Mouse (Mus musculus) intestine, postnatal 0 days (tissue): ENCODE measurements around the gene Mecom. TPM values are rescaled to one million over a fixed set of nuclear protein-coding genes. Genes with fewer than 3 reads are reported as not detected.
"Not testable (repeated sequence)": the region's sequence is repeated elsewhere in the genome, so short reads cannot be mapped to it uniquely, and the experiment has no call there.

Experiments used
- ATAC-seq: fragments of 200-750 bp; cut with Nextera tagmentation; 2 replicates; pipeline ENCODE4 v1.8.0; 2017; ENCODE audit warnings: mild to moderate bottlenecking, moderate TSS enrichment, moderate library complexity
- H3K27ac ChIP-seq: fragments of 300-500 bp; sonication (generic); 2 replicates; pipeline ENCODE4 v1.5.1; 2014; ENCODE audit warnings: mild to moderate bottlenecking, low read depth, low read length, moderate library complexity
- H3K27me3 ChIP-seq: fragments of 300-500 bp; sonication (generic); replicated peaks from 2 replicates; pipeline ENCODE4 v1.6.1; 2014; ENCODE audit warnings: low read length, mixed read lengths; ENCODE audit not compliant: control insufficient read depth, insufficient read depth
- H3K36me3 ChIP-seq: fragments of 300-500 bp; sonication (generic); 2 replicates; pipeline ENCODE4 v1.6.1; 2014; ENCODE audit warnings: mild to moderate bottlenecking, moderate library complexity; ENCODE audit not compliant: control insufficient read depth, insufficient read depth
- H3K4me1 ChIP-seq: fragments of 300-500 bp; sonication (generic); replicated peaks from 2 replicates; pipeline ENCODE4 v1.6.1; 2014; ENCODE audit warnings: antibody characterized with exemption, low read length, mixed read lengths; ENCODE audit not compliant: control insufficient read depth, insufficient read depth
- H3K4me2 ChIP-seq: fragments of 300-500 bp; sonication (generic); replicated peaks from 2 replicates; pipeline ENCODE4 v1.6.1; 2014; ENCODE audit warnings: low read depth, mild to moderate bottlenecking, moderate library complexity
- H3K4me3 ChIP-seq: fragments of 300-500 bp; sonication (generic); 2 replicates; pipeline ENCODE4 v1.5.1; 2014; ENCODE audit warnings: low read depth, low read length
- H3K9ac ChIP-seq: fragments of 300-500 bp; sonication (generic); 2 replicates; pipeline ENCODE4 v1.6.1; 2014; ENCODE audit warnings: mild to moderate bottlenecking, low read depth, low read length
- H3K9me3 ChIP-seq: fragments of 300-500 bp; sonication (generic); 2 replicates; pipeline ENCODE4 v1.6.1; 2016; ENCODE audit warnings: mixed run types; ENCODE audit not compliant: control insufficient read depth
- CTCF ChIP-seq: sonication (generic); IDR thresholded peaks from 2 replicates; pipeline ENCODE4 v1.5.1; 2016; ENCODE audit warnings: low read depth, mild to moderate bottlenecking, control low read depth, antibody characterized with exemption, moderate library complexity
- WGBS: fragments of 180-500 bp; shearing (Covaris S2); extraction: QIAGEN DNeasy Blood & Tissue Kit; methylation state at CpG from one replicate; pipeline ENCODE4 v1.1.7; 2014; 5-methylcytosine and 5-hydroxymethylcytosine counted together
- polyA plus RNA-seq: library from polyadenylated mRNA; unstranded; fragments of >200 nt; fragmentation: Nextera tagmentation; extraction: Ambion mirVana; gene quantifications from 2 replicates; pipeline ENCODE4 v1.2.1, GENCODE M21; 2015

Gene Mecom
- polyA plus RNA-seq, 1 experiment from 2014 or later = 7.7 TPM

DNA sequence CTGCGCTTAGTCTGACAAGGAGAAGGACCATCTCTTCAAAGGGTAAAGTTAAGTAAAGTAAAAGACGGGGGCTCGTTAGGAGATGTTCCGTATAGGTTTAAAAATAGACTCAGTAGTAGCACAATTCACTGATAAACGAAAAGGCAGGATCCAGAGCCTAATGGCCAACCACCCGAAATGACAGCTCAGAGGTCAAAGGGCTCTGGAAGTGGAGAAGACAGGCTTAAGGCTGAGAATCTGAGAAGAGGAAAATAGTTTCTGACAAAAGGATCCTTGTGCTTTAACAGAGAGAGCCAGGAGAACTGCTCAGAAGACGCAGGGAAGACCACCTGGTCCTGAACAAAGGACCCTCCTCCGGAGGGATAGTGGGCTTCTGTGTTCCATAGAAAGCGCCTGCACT lies 111.7 kb downstream of the Mecom start:
- H3K36me3 ChIP-seq = no peaks in the 10 kb centered on the region
- 67% methylated on average over 9 of the region's 9 CpGs for WGBS
- H3K9me3 ChIP-seq = no peaks in the 10 kb centered on the region
- H3K27me3 ChIP-seq = no peaks in the 10 kb centered on the region
- H3K27ac ChIP-seq = no peak overlapping the region
- no peak overlapping the region for H3K4me2 ChIP-seq
- H3K4me1 ChIP-seq = no peaks in the 10 kb centered on the region
- no peak for TF ChIP-seq CTCF
- no peak for ATAC-seq
- no peak overlapping the region for H3K9ac ChIP-seq
- H3K4me3 ChIP-seq = no peak overlapping the region

DNA sequence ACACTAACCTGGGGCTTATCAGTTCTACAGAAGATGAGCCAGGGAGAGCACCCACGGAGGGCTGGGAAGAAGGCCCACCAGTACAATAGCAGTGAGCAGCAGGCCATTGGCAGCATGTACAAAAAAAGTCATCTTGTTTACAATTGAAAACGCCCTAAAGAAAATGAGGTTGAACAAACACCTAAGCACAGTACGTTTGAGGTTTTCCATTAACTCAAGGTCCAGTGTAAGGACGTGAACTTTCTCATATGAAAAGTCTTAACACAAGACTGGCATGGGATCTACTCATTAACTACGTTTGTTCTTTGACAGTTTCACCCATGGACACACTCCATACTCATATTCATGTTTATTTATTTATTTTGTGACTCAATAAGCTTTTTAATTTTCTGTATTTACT lies 118.9 kb downstream of the Mecom start:
- TF ChIP-seq CTCF = no peak
- 57% methylated on average over 5 of the region's 5 CpGs for WGBS
- ATAC-seq = no peak

DNA sequence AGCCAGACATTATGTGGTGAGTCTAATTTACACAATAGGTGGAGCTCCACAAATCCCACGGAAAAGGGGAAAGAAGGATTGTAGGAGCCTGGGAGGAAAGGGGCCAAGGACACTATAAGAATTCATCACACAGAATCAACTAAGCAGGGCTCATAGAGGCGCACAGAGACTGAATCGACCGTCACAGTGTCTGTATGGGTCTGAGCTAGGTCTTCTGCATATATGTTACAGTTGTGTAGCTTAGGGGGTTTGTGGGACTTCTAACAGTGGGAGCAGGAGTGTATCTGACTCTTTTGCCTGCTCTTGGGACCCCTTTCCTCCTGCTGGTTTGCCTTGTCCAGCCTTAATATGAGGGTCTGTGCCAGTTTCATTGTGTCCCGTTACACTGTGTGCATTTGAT lies 123.8 kb downstream of the Mecom start:
- Histone ChIP-seq H3K4me3 (no peak overlapping the region), H3K36me3 (no peaks in the 10 kb centered on the region), H3K27me3 (no peaks in the 10 kb centered on the region), H3K4me2 (no peak overlapping the region), H3K27ac (no peak overlapping the region), H3K9ac (no peak overlapping the region), H3K4me1 (no peaks in the 10 kb centered on the region), H3K9me3 (no peaks in the 10 kb centered on the region)
- no peak for ATAC-seq
- 85% methylated on average over 5 of the region's 5 CpGs for WGBS
- TF ChIP-seq CTCF = no peak

More for the DNA sequence above, 118.9 kb downstream of the Mecom start:
- H3K9me3 ChIP-seq = no peaks in the 10 kb centered on the region
- H3K4me2 ChIP-seq = no peak overlapping the region
- H3K36me3 ChIP-seq = no peaks in the 10 kb centered on the region
- H3K27me3 ChIP-seq = no peaks in the 10 kb centered on the region
- H3K27ac ChIP-seq = no peak overlapping the region
- H3K9ac ChIP-seq = no peak overlapping the region
- H3K4me1 ChIP-seq = no peaks in the 10 kb centered on the region
- no peak overlapping the region for H3K4me3 ChIP-seq

DNA sequence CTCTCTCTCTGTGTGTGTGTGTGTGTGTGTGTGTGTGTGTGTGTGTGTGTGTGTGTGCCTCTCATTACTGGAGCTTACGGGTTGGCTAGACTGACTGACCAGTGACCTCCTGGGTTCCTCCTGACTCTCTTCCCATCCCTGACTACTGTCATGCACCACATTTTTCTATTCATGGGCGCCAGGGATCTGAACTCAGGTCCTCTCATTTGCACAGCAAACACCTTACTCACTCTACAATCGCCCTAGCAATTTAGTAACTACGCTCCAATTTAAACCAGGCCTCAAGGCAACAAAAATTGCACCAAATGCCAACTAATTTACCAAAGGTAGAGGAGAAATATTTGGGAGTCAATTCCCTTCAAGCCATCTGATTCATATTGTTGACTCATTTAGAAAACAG lies 125.9 kb downstream of the Mecom start:
- H3K9me3 ChIP-seq, ATAC-seq, H3K9ac ChIP-seq, H3K27ac ChIP-seq, H3K4me2 ChIP-seq, H3K36me3 ChIP-seq, H3K27me3 ChIP-seq, H3K4me1 ChIP-seq, H3K4me3 ChIP-seq: not testable (repeated sequence)
- 87% methylated on average over 4 of the region's 4 CpGs for WGBS

DNA sequence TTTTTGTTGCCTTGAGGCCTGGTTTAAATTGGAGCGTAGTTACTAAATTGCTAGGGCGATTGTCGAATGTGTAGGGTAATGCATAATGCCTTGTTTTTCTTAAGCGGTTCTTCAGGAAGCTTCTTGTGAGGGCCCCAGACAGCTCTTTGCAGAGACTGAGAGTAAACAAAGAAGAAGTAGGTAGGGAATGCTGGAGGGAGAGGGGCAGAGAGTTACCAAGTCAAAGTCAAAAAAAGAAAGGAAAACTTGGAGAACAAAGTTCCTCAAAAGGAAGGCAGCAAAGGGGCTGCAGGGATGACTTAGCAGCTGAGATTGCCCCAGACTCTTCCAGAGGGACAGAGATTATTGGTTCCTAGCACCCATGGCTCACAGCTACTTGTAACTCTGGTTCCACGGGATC lies 126.9 kb downstream of the Mecom start:
- 82% methylated on average over 5 of the region's 5 CpGs for WGBS
- no peak overlapping the region for H3K27ac ChIP-seq
- H3K4me1 ChIP-seq = no peaks in the 10 kb centered on the region
- no peak overlapping the region for H3K4me2 ChIP-seq
- H3K9ac ChIP-seq = no peak overlapping the region
- H3K36me3 ChIP-seq = no peaks in the 10 kb centered on the region
- H3K9me3 ChIP-seq = no peaks in the 10 kb centered on the region
- no peak for TF ChIP-seq CTCF
- no peak for ATAC-seq
- no peaks in the 10 kb centered on the region for H3K27me3 ChIP-seq
- H3K4me3 ChIP-seq = no peak overlapping the region

DNA sequence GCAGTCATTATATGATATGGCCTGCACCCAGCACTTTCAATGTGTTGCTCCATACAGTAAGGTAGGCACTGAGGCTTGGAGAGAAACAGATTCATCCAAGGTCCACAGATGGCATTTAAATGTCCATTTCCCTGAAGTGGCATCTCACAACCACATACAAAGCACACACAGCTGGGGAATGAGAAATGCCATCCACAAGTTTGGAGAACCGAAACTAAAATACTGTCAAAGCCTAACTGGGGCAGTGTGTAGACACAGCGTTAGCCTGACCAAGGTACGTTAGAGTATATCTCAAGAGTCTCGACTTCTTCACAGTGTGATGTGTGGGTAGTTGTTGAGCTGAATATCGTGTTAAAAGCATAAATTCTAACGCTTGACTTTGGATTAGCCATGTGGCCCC lies 133.6 kb downstream of the Mecom start:
- Histone ChIP-seq H3K27me3 (no peaks in the 10 kb centered on the region), H3K4me1 (no peaks in the 10 kb centered on the region), H3K4me3 (no peak overlapping the region), H3K36me3 (no peaks in the 10 kb centered on the region), H3K27ac (no peak overlapping the region), H3K9ac (no peak overlapping the region), H3K4me2 (no peak overlapping the region), H3K9me3 (no peaks in the 10 kb centered on the region)
- WGBS = 90% methylated on average over 6 of the region's 6 CpGs
- no peak for TF ChIP-seq CTCF
- no peak for ATAC-seq

DNA sequence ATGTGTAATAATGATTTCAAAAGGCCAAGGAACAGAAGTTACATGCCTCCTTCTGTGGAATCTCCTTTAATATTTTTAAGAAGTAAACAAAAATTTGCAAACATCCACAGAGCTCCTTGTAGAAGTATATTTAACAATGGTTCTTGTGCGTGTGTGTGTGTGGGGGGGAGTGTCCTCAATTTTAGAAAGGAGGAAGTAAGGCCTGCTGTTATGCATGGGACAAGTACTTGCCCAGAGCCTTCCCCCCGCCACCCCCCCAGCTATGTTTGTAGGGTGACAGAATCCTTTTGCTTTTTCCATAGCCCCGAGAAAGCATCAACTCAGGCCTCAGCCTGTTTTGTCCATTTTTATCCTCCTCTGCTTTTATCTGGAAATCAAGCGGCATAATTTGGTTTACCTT lies 137.0 kb downstream of the Mecom start:
- no peaks in the 10 kb centered on the region for H3K36me3 ChIP-seq
- H3K27me3 ChIP-seq = no peaks in the 10 kb centered on the region
- H3K27ac ChIP-seq = no peak overlapping the region
- H3K4me1 ChIP-seq = no peaks in the 10 kb centered on the region
- TF ChIP-seq CTCF = no peak
- H3K9ac ChIP-seq = no peak overlapping the region
- 72% methylated on average over 4 of the region's 4 CpGs for WGBS
- H3K4me3 ChIP-seq = no peak overlapping the region
- H3K9me3 ChIP-seq = no peaks in the 10 kb centered on the region
- ATAC-seq = no peak
- H3K4me2 ChIP-seq = no peak overlapping the region
